Mouse (Mus musculus) adrenal gland, adult 8-10 months (tissue): ENCODE results near the gene Nap1l2. TPM values are rescaled to one million over a fixed set of nuclear protein-coding genes. Genes with fewer than 3 reads are reported as not detected.
"Not testable (repeated sequence)": the region's sequence is repeated elsewhere in the genome, so short reads cannot be mapped to it uniquely, and the experiment has no call there.

Source experiments
- DNase-seq: peaks from one replicate; pipeline ENCODE4 v3.0.0; 2022
- total RNA-seq, 4 experiments: library from RNA; stranded (reverse); gene quantifications; 2 replicates each; pipeline ENCODE4 v1.2.4; 2022

Nap1l2 gene
- total RNA-seq = 1 to 10 TPM; 1.1 to 1.9 (median 1.5) TPM

- peak; percentile 7 for DNase-seq
Measured at GRCm38 (mm10) chrX:103186431-103186786, at the start of gene Nap1l2. Gene Nap1l2 (minus strand): TSS chrX:103186640.

GRCm38 (mm10) chrX:103215251-103215650, 28.8 kb upstream of the Nap1l2 start:
- no peak for DNase-seq

DNA sequence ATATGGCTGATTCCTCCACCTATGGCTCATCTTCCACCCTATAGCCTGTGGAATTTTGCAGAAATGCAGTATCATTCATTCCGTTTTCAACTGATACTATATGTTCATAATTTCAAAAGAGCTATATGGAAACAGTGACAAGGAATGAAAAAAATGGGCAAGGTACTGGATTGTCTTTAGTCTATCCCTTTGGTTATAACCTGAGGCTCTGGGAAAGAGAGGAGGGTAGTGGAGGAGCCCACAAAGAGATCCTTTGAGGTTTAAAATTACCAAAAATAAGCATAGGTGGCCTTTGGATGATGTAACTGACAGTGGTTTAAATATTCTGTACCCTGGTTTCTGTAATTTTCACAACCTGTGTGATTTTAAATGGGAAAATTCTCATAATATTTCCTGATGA, 389 bp upstream of the Nap1l2 start:
- DNase-seq = no peak

- no peak for DNase-seq
Measured at GRCm38 (mm10) chrX:103185781-103186430, 534 bp downstream of the Nap1l2 start.

DNA sequence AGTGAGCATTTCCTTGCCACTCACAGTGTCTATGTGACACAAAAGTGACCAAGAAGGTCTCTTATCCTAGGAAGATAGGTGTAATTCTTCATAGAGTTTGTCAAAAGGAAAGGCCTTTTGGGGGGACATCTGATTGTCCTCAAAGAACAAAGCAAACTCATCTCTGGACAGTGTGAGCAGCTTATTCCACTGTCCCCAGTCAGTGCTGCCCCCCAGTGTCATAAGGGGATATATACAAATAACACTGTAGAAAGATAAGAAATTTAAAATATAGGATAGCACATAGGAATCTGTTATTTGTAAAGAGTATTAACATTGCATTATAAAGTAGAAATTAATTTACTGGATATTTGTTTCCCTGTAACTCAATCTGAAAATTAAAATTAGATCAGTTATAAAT, 2.9 kb downstream of the Nap1l2 start:
- no peak for DNase-seq

DNA sequence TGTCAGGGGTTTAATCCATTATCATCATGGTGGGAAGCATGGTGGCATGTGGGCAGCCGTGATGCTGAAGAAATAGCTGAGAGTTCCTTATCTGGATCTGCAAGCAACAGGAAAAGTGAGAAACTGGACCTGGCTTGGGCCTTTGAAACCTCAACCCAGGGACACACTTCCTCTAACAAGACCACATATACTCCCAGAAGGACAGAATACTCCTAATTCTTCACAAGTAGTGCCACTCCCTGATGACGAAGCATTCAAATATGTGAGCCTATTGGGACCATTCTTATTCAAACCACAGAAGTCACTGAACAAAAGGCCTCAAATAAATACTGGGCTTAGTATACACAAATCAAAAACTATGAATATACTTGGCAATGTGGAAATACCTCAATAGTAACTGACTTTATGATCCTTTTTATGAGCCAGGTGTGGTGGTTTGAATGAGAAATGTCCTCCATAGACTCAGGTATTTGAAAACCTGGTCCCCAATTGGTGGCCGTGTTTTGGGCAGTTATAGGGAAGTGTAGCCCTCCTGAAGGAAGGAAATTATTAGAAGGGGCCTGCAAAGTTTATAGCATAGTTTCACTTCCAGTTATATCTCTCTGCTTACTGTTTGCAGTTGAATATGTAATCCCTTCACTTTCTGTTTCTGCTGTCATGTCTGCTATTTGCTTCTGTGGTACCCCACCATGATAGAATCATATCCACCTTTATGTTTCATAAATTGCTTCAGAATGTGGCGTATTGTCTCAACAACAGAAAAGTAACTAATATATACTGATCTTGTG, 6.5 kb downstream of the Nap1l2 start:
- DNase-seq = no peak

GRCm38 (mm10) chrX:103164948-103165605, 21.4 kb downstream of the Nap1l2 start:
- not testable (repeated sequence) for DNase-seq

DNA sequence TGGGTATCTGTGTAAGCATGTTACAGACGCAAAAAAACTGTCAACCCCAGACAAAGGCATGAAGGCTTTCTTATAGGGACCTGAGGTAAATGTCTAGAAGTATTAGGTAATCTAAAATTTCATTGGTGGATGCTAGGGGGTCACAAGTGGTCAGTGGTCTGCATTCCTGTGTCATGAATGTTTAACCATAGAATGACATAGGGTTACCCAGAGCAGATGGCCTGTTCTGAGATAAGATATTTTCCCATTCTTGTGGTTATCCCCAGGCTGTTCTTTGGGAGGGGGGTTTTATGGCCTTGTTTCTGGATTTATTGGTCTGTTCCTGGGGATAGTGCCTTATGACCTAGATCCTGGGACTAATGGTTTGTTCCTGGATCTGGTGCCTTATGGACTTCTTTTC, 30.3 kb downstream of the Nap1l2 start:
- no peak for DNase-seq

- DNase-seq = no peak
Measured at GRCm38 (mm10) chrX:103138549-103138948, 47.9 kb downstream of the Nap1l2 start.

Other genes starting within 250 kb of the Nap1l2 start
- gene Cdx4, start 134.8 kb upstream of the Nap1l2 start, total RNA-seq = not detected
- gene Chic1, start 169.8 kb upstream of the Nap1l2 start, total RNA-seq = 10 to 100 TPM in 2 of 4 experiments, 1 to 10 TPM in 2; 7.5 to 11.9 (median 9.9) TPM
- under 1 TPM in 3 of 4 experiments, not detected in 1; 0.52 to 0.89 (median 0.62) TPM for gene Tsx, start 227.8 kb upstream of the Nap1l2 start, total RNA-seq
- not detected for gene Gm26992, start 235.4 kb upstream of the Nap1l2 start, total RNA-seq